Mouse (Mus musculus): Measurements from ENCODE around the gene Hyou1. TPM values are rescaled to one million over a fixed set of nuclear protein-coding genes. Genes with fewer than 3 reads are reported as not detected.

Hyou1 gene
- polyA plus RNA-seq, 1 experiment = 34.2 TPM

DNA sequence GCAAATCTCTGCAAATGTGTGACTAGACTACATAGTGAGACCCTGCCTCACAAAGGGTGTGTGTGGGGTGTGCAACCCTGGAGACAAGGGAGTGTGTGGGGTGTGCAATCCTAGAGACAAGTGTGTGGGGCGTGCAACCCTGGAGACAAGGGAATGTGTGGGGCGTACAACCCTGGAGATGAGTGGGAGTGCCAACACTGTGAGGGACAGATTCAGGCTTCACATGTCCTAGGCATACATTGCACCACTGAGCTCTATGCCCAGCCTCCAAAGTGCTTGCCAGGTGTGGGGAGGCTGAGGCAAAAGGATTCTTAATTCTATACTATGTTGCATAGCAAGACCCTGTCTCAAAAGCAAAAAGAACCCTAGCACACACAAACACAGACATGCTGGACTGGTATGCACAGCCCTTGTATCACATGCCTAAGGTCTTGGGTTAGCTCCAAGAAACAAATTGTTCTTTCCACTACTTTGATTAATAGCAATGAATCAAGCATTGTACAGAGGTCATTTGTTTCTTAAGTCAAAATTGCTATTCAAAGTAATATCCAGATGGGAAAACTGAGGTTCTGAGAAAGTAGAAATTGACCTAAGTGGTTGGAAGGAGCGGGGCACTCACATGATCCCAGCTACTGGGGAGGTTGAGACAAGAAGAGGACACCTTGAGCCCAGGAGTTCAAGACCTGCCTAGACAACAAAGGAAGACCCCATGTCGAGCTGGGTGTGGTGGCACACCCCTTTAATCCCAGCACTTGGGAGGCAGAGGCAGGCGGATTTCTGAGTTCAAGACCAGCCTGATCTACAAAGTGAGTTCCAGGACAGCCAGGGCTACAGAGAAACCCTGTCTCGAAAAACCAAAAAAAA, 33.5 kb upstream of the Hyou1 start:
- 87% methylated on average over 6 of the region's 6 CpGs for WGBS
- H3K4me1 ChIP-seq (ENCODE audit: control insufficient read depth, insufficient read depth, low read length) = no peaks in the 10 kb centered on the region
- TF ChIP-seq CTCF (IDR thresholded peaks at IDR 0.05; ENCODE audit: control insufficient read depth, insufficient read depth, low read length) = no peak
- no peak for TF ChIP-seq POLR2A (IDR thresholded peaks at IDR 0.05; ENCODE audit: borderline replicate concordance, control insufficient read depth, low read depth, low read length)
- no peak overlapping the region for H3K27ac ChIP-seq (ENCODE audit: control insufficient read depth, insufficient read depth, low read depth, low read length, poor library complexity)
- H3K4me3 ChIP-seq (replicated peaks; ENCODE audit: control insufficient read depth, low read depth, low read length) = no peak overlapping the region

DNA sequence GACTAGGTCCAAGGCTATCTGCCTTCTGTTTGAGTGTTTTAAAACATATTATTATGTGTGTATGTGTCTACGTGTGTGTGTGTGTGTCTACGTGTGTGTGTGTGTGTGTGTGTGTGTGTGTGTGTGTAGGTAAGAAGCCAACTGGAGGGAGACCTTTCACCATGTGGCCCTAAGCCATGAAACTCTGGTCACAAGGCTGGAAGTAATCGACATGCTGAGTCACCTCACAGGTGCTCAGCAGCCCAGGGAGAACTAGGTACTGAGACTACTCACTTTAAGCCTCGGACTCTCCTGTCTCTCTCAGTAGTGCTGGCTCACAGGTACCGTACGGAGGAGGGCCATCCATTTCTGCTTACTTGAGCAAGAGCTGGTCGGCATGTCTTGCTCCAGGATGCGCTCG, 32.1 kb upstream of the Hyou1 start:
- WGBS = 87% methylated on average over 9 of the region's 9 CpGs
- Histone ChIP-seq H3K4me3 (replicated peaks; ENCODE audit: control insufficient read depth, low read depth, low read length) (no peak overlapping the region), H3K4me1 (ENCODE audit: control insufficient read depth, insufficient read depth, low read length) (no peaks in the 10 kb centered on the region), H3K27ac (ENCODE audit: control insufficient read depth, insufficient read depth, low read depth, low read length, poor library complexity) (no peak overlapping the region)
- no peak for TF ChIP-seq CTCF (IDR thresholded peaks at IDR 0.05; ENCODE audit: control insufficient read depth, insufficient read depth, low read length)
- no peak for TF ChIP-seq POLR2A (IDR thresholded peaks at IDR 0.05; ENCODE audit: borderline replicate concordance, control insufficient read depth, low read depth, low read length)

DNA sequence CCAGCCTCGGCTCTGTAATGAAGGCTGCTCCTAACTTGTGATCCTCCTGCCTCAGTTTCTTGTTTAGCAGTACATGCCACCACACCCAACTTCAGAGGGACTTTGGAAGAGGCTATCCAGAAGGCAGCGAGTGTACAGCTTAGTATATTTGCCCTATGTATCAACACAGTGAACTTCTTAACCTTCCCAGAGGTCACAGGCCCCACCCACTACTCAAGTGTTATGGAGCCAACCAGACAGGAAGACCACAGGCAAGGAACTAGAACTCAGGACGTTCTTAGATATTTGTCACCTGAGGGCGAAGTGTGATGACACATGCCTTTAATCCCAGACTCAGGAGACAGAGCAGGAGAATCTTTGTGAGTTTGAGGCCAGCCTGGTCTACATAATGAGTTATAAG, 31.7 kb upstream of the Hyou1 start:
- Histone ChIP-seq H3K27ac (ENCODE audit: control insufficient read depth, insufficient read depth, low read depth, low read length, poor library complexity) (no peak overlapping the region), H3K4me1 (ENCODE audit: control insufficient read depth, insufficient read depth, low read length) (no peaks in the 10 kb centered on the region), H3K4me3 (replicated peaks; ENCODE audit: control insufficient read depth, low read depth, low read length) (no peak overlapping the region)
- TF ChIP-seq CTCF (IDR thresholded peaks at IDR 0.05; ENCODE audit: control insufficient read depth, insufficient read depth, low read length) (no peak), POLR2A (IDR thresholded peaks at IDR 0.05; ENCODE audit: borderline replicate concordance, control insufficient read depth, low read depth, low read length) (no peak)
- 76% methylated on average over 4 of the region's 4 CpGs for WGBS

DNA sequence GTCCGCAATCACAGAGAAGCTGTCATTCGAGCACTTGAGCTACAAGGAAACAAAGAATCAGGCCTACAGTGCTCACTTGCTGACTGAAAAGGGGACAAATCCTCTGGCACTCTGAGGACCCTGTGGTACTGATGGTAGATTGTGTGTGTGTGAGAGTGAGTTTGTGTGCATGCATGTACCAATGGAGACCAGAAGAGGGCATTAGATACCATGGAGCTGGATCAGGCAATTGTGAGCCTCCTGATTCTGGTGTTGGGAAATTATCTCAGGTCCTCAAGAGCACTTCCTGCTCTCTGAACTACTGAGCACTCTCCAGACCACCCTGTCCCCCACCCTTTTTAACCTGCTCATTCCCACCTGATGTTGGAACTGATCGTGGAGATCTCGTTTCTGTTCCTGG, 30.7 kb upstream of the Hyou1 start:
- Histone ChIP-seq H3K4me1 (ENCODE audit: control insufficient read depth, insufficient read depth, low read length) (no peaks in the 10 kb centered on the region), H3K27ac (ENCODE audit: control insufficient read depth, insufficient read depth, low read depth, low read length, poor library complexity) (no peak overlapping the region), H3K4me3 (replicated peaks; ENCODE audit: control insufficient read depth, low read depth, low read length) (no peak overlapping the region)
- 90% methylated on average over 4 of the region's 4 CpGs for WGBS
- TF ChIP-seq POLR2A (IDR thresholded peaks at IDR 0.05; ENCODE audit: borderline replicate concordance, control insufficient read depth, low read depth, low read length) = no peak
- no peak for TF ChIP-seq CTCF (IDR thresholded peaks at IDR 0.05; ENCODE audit: control insufficient read depth, insufficient read depth, low read length)

DNA sequence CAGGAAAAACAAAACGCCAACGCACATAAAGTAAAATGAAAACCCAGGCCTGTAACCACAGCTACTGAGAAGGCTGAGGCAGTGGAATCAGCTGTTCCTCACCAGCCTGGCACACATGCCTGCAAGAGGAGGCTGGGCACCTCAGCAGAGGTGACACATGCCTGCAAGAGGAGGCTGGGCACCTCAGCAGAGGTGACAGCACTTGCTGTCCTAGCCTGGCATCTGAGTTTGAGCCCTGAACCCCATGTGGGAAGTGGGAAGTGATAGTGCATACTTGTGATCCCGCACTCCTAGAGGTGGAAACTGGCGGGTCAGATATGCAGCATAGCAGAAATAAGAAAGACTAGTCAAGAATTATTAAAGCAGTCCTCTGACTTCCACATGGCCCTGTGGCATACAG, 27.9 kb upstream of the Hyou1 start:
- no peak for TF ChIP-seq POLR2A (IDR thresholded peaks at IDR 0.05; ENCODE audit: borderline replicate concordance, control insufficient read depth, low read depth, low read length)
- no peak for TF ChIP-seq CTCF (IDR thresholded peaks at IDR 0.05; ENCODE audit: control insufficient read depth, insufficient read depth, low read length)
- no peaks in the 10 kb centered on the region for H3K4me1 ChIP-seq (ENCODE audit: control insufficient read depth, insufficient read depth, low read length)
- WGBS = 90% methylated on average over 4 of the region's 4 CpGs
- H3K4me3 ChIP-seq (replicated peaks; ENCODE audit: control insufficient read depth, low read depth, low read length) = no peak overlapping the region
- no peak overlapping the region for H3K27ac ChIP-seq (ENCODE audit: control insufficient read depth, insufficient read depth, low read depth, low read length, poor library complexity)

DNA sequence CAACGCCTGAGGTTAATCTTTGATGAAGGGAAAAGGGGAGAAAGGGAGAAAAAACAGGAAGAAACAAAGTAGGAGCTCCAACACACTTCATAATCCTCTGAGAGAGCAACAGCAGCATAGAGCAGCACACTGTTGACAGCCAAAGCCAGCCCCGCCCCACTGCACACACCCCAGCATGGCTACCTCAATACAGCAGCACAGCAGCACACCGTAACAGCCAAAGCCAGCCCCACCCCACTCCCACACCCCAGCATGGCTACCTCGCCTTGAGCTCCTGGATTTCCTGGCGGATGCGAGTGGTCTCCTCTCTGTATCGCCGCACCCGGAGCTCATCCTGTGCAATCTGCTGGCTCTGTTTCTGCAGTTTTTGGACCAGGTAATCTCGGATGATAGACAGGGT, 27.0 kb upstream of the Hyou1 start:
- H3K27ac ChIP-seq (ENCODE audit: control insufficient read depth, insufficient read depth, low read depth, low read length, poor library complexity) = no peak overlapping the region; the same call in 1 of the 2 replicates
- WGBS = 87% methylated on average over 10 of the region's 10 CpGs
- TF ChIP-seq POLR2A (IDR thresholded peaks at IDR 0.05; ENCODE audit: borderline replicate concordance, control insufficient read depth, low read depth, low read length) = no peak
- TF ChIP-seq CTCF (IDR thresholded peaks at IDR 0.05; ENCODE audit: control insufficient read depth, insufficient read depth, low read length) = no peak
- no peaks in the 10 kb centered on the region for H3K4me1 ChIP-seq (ENCODE audit: control insufficient read depth, insufficient read depth, low read length)
- H3K4me3 ChIP-seq (replicated peaks; ENCODE audit: control insufficient read depth, low read depth, low read length) = no peak overlapping the region

DNA sequence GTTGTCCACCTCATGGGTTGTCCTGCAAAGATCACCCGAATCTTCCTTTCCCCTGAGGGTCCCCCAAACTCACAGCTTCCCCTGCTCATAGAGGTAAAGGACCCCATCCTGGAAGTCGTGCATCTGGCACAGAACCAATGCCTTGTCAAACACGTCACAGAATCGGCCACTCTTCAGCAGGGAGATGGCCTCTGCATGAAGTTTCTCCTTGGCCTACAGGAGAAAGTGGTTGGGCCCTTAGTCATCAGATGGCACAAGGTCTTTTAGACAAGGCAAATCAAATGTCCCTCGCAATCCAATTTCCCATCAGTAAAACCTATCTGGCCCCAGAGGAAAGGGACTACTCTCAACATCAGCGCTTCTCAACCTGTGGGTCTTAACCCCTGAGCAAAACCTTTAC, 26.1 kb upstream of the Hyou1 start:
- TF ChIP-seq POLR2A (IDR thresholded peaks at IDR 0.05; ENCODE audit: borderline replicate concordance, control insufficient read depth, low read depth, low read length) = no peak
- no peak for TF ChIP-seq CTCF (IDR thresholded peaks at IDR 0.05; ENCODE audit: control insufficient read depth, insufficient read depth, low read length)
- H3K4me3 ChIP-seq (replicated peaks; ENCODE audit: control insufficient read depth, low read depth, low read length) = no peak overlapping the region
- no peak overlapping the region for H3K27ac ChIP-seq (ENCODE audit: control insufficient read depth, insufficient read depth, low read depth, low read length, poor library complexity)
- 90% methylated on average over 6 of the region's 6 CpGs for WGBS
- H3K4me1 ChIP-seq (ENCODE audit: control insufficient read depth, insufficient read depth, low read length) = no peaks in the 10 kb centered on the region

DNA sequence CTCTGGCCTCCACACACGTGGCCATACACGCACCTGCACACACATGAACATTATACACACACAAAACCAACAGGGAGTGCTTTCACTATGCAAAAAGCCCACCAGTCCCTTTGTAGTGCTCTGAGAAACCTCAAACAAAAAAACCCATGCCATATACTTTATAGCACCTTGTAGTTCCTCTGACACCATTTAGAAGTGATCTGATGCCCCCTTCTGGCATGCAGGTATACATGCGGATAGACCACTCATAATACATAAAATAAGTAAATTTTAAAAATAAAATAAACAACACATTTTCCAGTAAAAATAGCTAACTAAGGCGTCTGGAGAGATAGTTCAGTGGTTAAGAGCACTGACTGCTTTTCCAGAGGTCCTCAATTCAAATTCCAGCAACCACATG, 22.1 kb upstream of the Hyou1 start:
- no peak overlapping the region for H3K27ac ChIP-seq (ENCODE audit: control insufficient read depth, insufficient read depth, low read depth, low read length, poor library complexity)
- no peak for TF ChIP-seq CTCF (IDR thresholded peaks at IDR 0.05; ENCODE audit: control insufficient read depth, insufficient read depth, low read length)
- TF ChIP-seq POLR2A (IDR thresholded peaks at IDR 0.05; ENCODE audit: borderline replicate concordance, control insufficient read depth, low read depth, low read length) = no peak

More for the DNA sequence above, 22.1 kb upstream of the Hyou1 start:
- no peak overlapping the region for H3K4me3 ChIP-seq (replicated peaks; ENCODE audit: control insufficient read depth, low read depth, low read length)
- WGBS = 68% methylated on average over 4 of the region's 4 CpGs
- H3K4me1 ChIP-seq (ENCODE audit: control insufficient read depth, insufficient read depth, low read length) = peaks cover 1% of the 10 kb centered on the region; the same call in 1 of the 2 replicates

Data from bone marrow, adult 2 months (tissue).